Mouse (Mus musculus) liver, embryonic 14.5 days (tissue): ENCODE results near the gene Tlr2. TPM values are rescaled to one million over a fixed set of nuclear protein-coding genes. Genes with fewer than 3 reads are reported as not detected.

Experiments
- ATAC-seq: fragments of 200-750 bp; cut with Nextera tagmentation; 2 replicates; pipeline ENCODE4 v1.8.0; 2017; ENCODE audit warnings: moderate number of reproducible peaks, mild to moderate bottlenecking, moderate library complexity; ENCODE audit not compliant: insufficient read depth
- DNase-seq, 3 experiments: peaks; one replicate each; pipeline ENCODE4 v3.0.0-alpha.2; 2012 to 2013; ENCODE audit warnings: low read depth in 3 of 3, low spot score in 3 of 3
- H3K27ac ChIP-seq: fragments of 300-500 bp; sonication (generic); 2 replicates; pipeline ENCODE4 v1.5.1; 2014; ENCODE audit warnings: moderate library complexity, mild to moderate bottlenecking, control low read depth, inconsistent platforms
- H3K27me3 ChIP-seq: fragments of 300-500 bp; sonication (generic); 2 replicates; pipeline ENCODE4 v1.6.1; 2014; ENCODE audit warnings: mild to moderate bottlenecking, low read length, moderate library complexity; ENCODE audit not compliant: control insufficient read depth, insufficient read depth
- H3K36me3 ChIP-seq: fragments of 300-500 bp; sonication (generic); replicated peaks from 2 replicates; pipeline ENCODE4 v1.6.1; 2014; ENCODE audit warnings: low read depth; ENCODE audit not compliant: control insufficient read depth, insufficient read depth
- H3K4me1 ChIP-seq, 2 experiments: fragments of 200-500 bp in 1 of 2; fragments of 300-500 bp in 1 of 2; sonication (generic) in 1 of 2; replicated peaks; 2 replicates each; pipeline ENCODE4 v1.6.1; 2012 to 2014; ENCODE audit warnings: antibody characterized with exemption in 1 of 2, inconsistent platforms in 1 of 2, low read length in 1 of 2; ENCODE audit not compliant: control insufficient read depth in 2 of 2, insufficient read depth in 2 of 2
- H3K4me2 ChIP-seq: fragments of 300-500 bp; sonication (generic); 2 replicates; pipeline ENCODE4 v1.6.1; 2014; ENCODE audit warnings: low read depth, mild to moderate bottlenecking, control low read depth, moderate library complexity
- H3K4me3 ChIP-seq, 2 experiments: fragments of 200-500 bp in 1 of 2; fragments of 300-500 bp in 1 of 2; sonication (generic) in 1 of 2; 2 replicates each; pipeline ENCODE4 v1.5.1; 2012 to 2014; ENCODE audit warnings: low read depth in 2 of 2, low read length in 2 of 2, mild to moderate bottlenecking in 2 of 2, control low read depth in 1 of 2, inconsistent platforms in 1 of 2, moderate library complexity in 1 of 2; ENCODE audit not compliant: insufficient read depth in 1 of 2
- H3K9ac ChIP-seq: fragments of 300-500 bp; sonication (generic); replicated peaks from 2 replicates; pipeline ENCODE4 v1.6.1; 2014; ENCODE audit warnings: mild to moderate bottlenecking, control low read depth, moderate library complexity
- H3K9me3 ChIP-seq: fragments of 300-500 bp; sonication (generic); 2 replicates; pipeline ENCODE4 v1.6.1; 2016; ENCODE audit warnings: low read length, mixed read lengths; ENCODE audit not compliant: control insufficient read depth
- CTCF ChIP-seq: IDR thresholded peaks from 2 replicates; pipeline ENCODE4 v1.5.1; 2016; ENCODE audit warnings: antibody characterized with exemption, low read depth, control low read depth
- EP300 ChIP-seq: IDR thresholded peaks from 2 replicates; pipeline ENCODE4 v1.6.1; 2016; ENCODE audit warnings: antibody characterized with exemption, low read depth
- WGBS: fragments of 180-500 bp; shearing (Covaris S2); extraction: QIAGEN DNeasy Blood & Tissue Kit; methylation state at CpG from one replicate; pipeline ENCODE4 v1.1.7; 2014; ENCODE audit not compliant: insufficient replicate concordance; 5-methylcytosine and 5-hydroxymethylcytosine counted together
- polyA plus RNA-seq, 2 experiments: library from polyadenylated mRNA; depleted of rRNA in 1 of 2; stranded (reverse) in 1 of 2; unstranded in 1 of 2; fragments of >200 nt; fragmentation: Nextera tagmentation in 1 of 2; extraction: Ambion mirVana in 1 of 2; gene quantifications; 2 replicates each; pipeline versions ENCODE4 v1.2.1 to v1.2.3; 2012 to 2014

The Tlr2 gene
- polyA plus RNA-seq, 2 experiments, result 1.4 to 2.2 TPM

DNA sequence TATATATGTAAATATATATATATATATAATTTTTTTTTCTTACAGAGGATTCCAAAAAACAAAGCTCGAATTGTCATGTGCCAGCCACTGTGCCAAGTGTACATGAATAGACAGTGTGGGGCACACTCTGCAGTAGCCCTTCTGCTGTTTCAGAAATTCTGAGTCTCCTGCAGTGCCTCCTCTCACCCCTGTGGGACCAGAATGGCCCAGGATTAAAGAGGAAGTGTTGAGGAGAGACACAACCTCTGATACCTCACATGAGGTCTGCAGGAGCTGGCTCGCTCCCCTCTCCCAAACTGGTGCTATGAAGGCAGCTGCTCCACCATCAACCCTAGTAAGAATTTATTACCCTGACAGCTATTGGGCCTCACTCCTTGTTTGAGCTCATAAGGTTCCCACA is 7.8 kb upstream of the Tlr2 start:
- H3K9ac ChIP-seq, result no peak overlapping the region
- no peaks in the 10 kb centered on the region for H3K27me3 ChIP-seq
- no peaks in the 10 kb centered on the region for H3K4me1 ChIP-seq
- TF ChIP-seq EP300 (no peak), CTCF (no peak)
- no peak for DNase-seq
- no peak overlapping the region for H3K4me3 ChIP-seq
- no peaks in the 10 kb centered on the region for H3K9me3 ChIP-seq
- no peak overlapping the region for H3K4me2 ChIP-seq
- ATAC-seq, result no peak
- H3K27ac ChIP-seq, result no peak overlapping the region
- 39% methylated on average over 2 of the region's 2 CpGs for WGBS
- no peaks in the 10 kb centered on the region for H3K36me3 ChIP-seq

DNA sequence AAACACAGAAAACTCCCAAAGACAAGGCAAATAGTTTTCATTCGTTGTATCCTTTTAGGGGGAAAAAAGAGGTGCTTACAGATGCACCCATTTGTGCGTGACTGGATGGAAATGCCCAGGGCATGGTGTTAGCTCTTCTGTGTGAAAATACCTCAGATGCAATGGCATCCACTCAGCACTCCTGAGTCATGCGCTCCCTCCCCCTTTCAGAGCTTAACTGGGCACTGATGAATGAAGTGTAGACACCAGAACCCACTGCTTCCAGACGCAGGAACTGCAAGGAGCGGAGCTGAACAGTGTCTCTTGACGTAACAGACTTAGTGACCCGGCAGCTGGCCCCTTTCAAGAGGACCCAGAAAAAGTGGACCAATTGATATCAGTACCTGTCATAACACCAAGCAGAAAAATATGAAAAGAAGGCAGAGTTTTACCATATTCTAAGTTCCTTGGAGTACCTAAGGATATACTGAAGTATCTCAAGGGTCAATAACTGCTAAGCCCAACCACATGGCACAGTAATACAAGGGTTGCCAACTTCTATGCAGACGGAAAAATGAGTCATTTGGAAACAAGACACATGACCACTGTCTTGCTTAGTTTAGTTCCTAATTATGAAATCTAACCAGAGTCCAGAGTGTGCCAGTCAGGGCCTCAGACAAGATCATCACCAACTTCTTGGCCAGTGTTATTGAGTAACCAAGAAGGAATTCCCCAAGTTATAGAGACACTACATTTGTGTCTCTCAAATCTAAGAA is 3.4 kb upstream of the Tlr2 start:
- no peaks in the 10 kb centered on the region; the same call in 1 of the 2 replicates for H3K27me3 ChIP-seq
- 59% methylated on average over 8 of the region's 8 CpGs for WGBS
- peaks cover 0 to 14% of the 10 kb centered on the region in 2 experiments; a peak in 2 of 4 replicates for H3K4me1 ChIP-seq
- H3K4me3 ChIP-seq, result no peak overlapping the region
- no peak overlapping the region for H3K4me2 ChIP-seq
- TF ChIP-seq CTCF, result no peak
- no peak for TF ChIP-seq EP300
- H3K36me3 ChIP-seq, result no peaks in the 10 kb centered on the region
- no peak overlapping the region for H3K27ac ChIP-seq
- no peaks in the 10 kb centered on the region for H3K9me3 ChIP-seq
- H3K9ac ChIP-seq, result no peak overlapping the region
- DNase-seq, result no peak
- ATAC-seq, result no peak

DNA sequence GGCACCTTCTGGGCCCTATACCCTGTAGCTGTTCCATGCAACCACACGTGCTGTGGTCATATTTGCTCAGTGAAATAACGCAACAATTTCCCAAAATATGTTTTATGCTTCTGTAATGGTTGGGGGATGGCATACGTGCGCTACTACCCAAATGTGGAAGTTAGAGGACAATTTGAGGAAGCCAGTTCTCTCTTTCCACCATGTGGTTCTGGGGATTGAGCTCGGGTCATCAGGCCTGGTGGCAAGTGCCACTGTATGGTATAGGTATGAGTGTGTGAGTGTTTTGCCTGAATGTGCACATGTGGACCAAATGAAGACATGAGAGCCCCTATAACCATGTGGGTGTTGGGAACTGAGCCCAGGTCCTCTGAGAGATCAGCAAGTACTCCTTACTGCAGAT is 2.1 kb downstream of the Tlr2 start:
- TF ChIP-seq EP300, result no peak
- TF ChIP-seq CTCF, result no peak
- Histone ChIP-seq H3K9me3 (no peaks in the 10 kb centered on the region), H3K36me3 (no peaks in the 10 kb centered on the region), H3K27ac (no peak overlapping the region), H3K9ac (no peak overlapping the region), H3K27me3 (no peaks in the 10 kb centered on the region; the same call in 1 of the 2 replicates), H3K4me1 (peaks cover 0 to 14% of the 10 kb centered on the region in 2 experiments; a peak in 2 of 4 replicates), H3K4me3 (no peak overlapping the region), H3K4me2 (no peak overlapping the region)
- ATAC-seq, result no peak
- DNase-seq, result no peak
- WGBS, result 50% methylated on average over 5 of the region's 5 CpGs

DNA sequence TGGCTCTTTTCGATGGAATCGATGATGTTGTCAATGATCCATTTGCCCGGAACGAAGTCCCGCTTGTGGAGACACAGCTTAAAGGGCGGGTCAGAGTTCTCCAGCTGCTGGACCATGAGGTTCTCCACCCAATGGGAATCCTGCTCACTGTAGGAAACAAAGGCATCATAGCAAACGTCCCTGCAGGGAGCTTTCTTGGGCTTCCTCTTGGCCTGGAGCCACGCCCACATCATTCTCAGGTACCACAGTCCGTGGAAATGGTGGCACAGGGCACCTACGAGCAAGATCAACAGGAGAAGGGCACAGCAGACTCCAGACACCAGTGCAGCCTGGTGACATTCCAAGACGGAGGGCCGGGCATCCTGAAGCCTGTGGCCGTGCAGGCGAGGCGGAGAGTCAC is 4.9 kb downstream of the Tlr2 start:
- no peak for ATAC-seq
- WGBS, result 70% methylated on average over 15 of the region's 15 CpGs
- no peak for TF ChIP-seq CTCF
- no peak for TF ChIP-seq EP300
- no peak overlapping the region for H3K4me2 ChIP-seq
- no peaks in the 10 kb centered on the region for H3K36me3 ChIP-seq
- peaks cover 0 to 2% of the 10 kb centered on the region in 2 experiments; a peak in 1 of 4 replicates for H3K4me1 ChIP-seq
- H3K9me3 ChIP-seq, result no peaks in the 10 kb centered on the region
- H3K9ac ChIP-seq, result no peak overlapping the region
- DNase-seq, result no peak
- H3K27me3 ChIP-seq, result no peaks in the 10 kb centered on the region; the same call in 1 of the 2 replicates
- no peak overlapping the region for H3K4me3 ChIP-seq
- no peak overlapping the region for H3K27ac ChIP-seq

DNA sequence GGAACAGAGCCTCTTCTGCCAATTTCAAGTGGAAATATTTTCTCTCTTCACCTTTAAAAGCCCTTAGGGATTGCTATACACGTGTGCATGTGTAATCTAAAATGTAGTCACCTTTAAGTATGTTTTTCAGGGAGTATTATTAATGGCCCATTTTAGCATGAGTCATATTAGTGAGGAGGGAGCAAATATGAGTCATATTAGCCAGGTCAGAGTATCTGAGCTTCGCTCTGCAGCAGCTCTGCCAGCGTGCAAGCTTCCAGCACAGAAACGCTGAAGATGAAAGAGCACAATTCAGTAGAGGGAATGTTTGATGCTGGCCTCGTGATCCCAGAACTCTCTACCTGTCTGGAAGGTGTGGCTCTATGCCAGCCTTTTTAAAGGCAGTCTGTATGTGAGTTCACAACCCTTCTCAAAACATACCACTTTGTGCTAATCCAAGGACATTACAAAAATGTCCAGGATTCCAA is 13.4 kb downstream of the Tlr2 start:
- Histone ChIP-seq H3K36me3 (no peaks in the 10 kb centered on the region), H3K4me1 (no peaks in the 10 kb centered on the region), H3K4me3 (no peak overlapping the region), H3K27me3 (no peaks in the 10 kb centered on the region), H3K9ac (no peak overlapping the region), H3K9me3 (no peaks in the 10 kb centered on the region), H3K4me2 (no peak overlapping the region), H3K27ac (no peak overlapping the region)
- 54% methylated on average over 5 of the region's 5 CpGs for WGBS
- no peak for TF ChIP-seq EP300
- TF ChIP-seq CTCF, result no peak
- no peak for DNase-seq
- no peak for ATAC-seq
